Mouse (Mus musculus) gastrocnemius, postnatal 25 days (tissue): ENCODE results near the gene Aff3. TPM values are rescaled to one million over a fixed set of nuclear protein-coding genes. Genes with fewer than 3 reads are reported as not detected.

Experiments
- DNase-seq: peaks from one replicate; pipeline ENCODE4 v3.0.0; 2022
- total RNA-seq, 2 experiments: library from RNA; stranded (reverse); gene quantifications; 1 replicate in 1 of 2; 2 replicates in 1 of 2; pipeline ENCODE4 v1.2.3; 2021

Gene Aff3
- total RNA-seq, 2 experiments from 2014 or later, result 1.4 to 1.8 TPM

GRCm38 (mm10) chr1:38541536-38541935 is 123.2 kb downstream of the Aff3 start:
- DNase-seq, result no peak

DNA sequence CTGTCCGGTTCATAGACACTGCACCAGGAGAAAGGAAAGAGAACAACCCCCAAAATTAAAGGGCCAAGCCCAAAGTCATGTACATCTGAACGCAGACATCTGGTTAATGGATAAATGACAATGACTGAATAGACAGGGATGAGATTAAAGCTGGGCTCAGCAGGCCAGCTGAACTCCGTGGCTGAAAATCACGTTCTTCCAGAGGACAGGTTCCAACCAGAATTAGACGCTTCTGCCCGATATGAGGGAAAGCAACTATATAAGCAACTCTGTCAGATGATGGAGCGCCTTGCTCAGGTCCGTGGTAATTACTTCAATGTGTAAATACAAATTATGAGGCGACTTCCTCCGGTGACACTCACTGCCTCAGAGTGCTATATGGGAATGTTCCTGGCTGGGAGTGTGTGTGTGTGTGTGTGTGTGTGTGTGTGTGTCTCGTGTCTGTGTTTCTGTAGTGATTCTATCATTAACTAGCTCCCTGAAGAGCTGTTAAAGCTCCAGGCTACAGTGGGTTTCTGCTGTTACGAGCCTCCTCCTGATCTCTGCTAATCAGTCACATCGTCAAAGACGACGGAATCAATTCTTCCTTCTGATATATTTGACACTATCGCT is 127.7 kb downstream of the Aff3 start:
- no peak for DNase-seq

GRCm38 (mm10) chr1:38532581-38532980 is 132.2 kb downstream of the Aff3 start:
- DNase-seq, result no peak

- no peak for DNase-seq
Observed at GRCm38 (mm10) chr1:38528607-38529006, 136.1 kb downstream of the Aff3 start.

GRCm38 (mm10) chr1:38526568-38526967 is 138.2 kb downstream of the Aff3 start:
- DNase-seq, result no peak

GRCm38 (mm10) chr1:38521651-38522050 is 143.1 kb downstream of the Aff3 start:
- DNase-seq, result no peak

DNA sequence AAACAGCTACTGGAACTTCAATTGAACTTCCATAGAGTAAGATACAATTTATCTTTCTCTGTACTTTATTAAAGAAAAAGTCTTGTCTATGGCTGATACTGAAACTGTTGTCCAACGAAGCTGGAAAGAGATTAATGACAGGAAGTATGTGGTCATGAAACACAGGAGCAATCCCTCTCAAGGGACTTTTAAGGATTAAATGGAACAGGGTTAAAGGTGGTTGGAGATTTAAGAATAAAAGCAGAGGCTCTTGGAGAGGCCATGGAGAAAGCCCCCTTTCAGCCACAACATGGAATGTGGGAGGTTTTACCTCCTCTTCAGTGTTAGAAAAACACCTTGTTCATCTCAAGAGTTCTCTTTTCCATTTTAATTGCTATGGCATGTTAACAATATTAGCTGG is 148.5 kb downstream of the Aff3 start:
- no peak for DNase-seq

DNA sequence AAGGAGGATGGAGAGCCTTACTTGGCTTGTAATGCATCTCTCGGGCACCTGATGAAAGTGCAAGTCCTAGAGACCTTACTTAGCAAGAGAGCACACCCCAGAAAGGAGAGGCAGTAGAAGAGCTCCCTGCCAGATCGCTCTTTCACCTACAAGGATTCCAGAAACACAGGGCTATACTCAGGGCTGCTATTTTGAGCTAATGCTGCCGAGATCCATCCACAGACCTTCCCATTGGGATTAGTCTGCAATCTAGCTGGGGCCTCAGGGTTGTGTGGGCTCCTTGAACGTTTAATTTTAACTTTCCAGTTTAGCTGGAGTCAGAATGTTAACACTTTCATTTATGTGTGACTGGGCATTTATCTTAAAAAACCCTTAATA is 150.1 kb downstream of the Aff3 start:
- DNase-seq, result no peak

DNA sequence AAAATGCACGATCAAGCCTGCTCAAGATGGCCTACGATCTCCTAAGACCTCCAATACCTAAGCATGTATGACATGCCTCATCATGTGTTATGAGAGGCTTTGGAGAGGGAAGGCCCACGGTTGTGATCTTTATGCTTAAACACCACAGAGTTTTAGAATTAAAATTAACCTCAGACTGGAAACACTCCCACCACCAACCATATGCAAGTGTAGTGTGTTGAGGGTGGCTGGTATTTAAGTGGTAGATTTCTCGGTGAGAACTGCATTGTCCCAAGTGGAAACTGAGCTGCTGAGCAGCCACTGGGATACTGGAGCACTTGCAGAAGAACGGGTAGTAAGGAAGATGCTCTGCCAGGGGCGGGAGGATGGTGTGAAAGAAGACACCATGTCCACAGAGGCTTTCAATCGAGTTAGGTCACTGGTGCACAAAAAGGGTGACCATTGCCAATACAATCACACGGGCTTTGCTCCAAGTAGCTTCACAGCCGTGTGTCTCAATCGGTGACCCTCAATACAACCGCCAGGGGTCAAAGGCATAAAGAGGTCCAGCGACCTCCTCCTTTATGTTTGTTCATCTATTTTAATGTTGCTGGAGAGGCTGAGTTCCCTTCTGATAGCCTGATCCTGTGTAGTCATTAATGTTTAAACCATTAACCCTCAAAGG is 150.7 kb downstream of the Aff3 start:
- DNase-seq, result no peak

DNA sequence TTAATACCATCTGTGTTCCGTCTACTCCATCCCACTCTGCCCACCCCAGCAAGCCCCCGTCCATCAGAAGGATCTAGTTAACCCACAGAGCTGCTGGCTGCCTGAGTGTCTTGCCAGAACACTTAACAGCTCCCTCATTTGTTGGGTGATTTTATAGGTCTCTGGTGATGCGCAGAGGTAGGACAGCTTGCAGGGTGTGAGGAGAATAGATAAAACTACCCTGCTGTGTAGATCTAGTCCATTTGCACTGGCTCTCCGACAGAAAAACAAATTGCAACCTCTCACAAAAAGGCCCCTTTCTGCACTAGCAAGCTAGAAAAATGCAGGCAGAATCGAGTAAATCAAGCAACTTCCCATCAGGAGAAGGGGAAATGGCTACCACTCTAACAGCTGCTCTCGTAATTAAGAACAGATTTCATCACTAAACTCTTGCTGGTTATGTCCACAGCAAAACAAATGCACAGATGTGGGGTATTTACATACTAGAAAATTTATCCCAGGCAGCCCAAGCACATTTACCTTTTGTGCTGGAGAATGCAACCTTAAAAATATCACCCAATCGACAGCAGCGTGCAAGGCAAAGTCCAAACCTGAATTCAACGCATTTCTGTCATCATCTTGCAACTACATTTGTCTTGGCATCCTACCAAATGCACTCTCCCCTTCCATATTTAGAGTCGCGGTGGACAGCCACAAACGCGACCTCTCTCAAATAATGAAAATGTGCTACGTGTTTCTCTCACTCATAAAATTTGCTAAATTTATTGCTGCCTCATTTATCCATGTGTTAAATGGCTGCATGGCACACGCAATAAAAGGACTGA is 152.3 kb downstream of the Aff3 start:
- DNase-seq, result no peak

DNA sequence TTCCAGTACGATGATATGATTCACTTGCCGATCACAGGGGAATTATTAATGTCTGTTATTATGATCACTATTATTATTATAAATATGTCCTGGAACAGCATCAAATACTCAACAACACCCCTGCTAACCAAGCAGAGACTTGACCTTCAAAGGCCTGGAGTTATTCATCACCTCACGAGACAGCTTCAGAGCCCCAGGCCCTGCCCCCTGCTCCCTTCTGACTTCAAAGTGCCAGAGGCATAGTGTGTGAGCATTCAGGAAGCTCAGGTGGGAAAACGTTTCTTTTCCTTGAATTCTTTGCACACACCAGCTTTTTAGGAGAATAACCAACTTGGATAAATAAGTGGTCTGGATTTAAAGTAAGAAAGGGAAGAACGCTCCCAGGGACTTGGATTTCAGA is 153.7 kb downstream of the Aff3 start:
- no peak for DNase-seq

DNA sequence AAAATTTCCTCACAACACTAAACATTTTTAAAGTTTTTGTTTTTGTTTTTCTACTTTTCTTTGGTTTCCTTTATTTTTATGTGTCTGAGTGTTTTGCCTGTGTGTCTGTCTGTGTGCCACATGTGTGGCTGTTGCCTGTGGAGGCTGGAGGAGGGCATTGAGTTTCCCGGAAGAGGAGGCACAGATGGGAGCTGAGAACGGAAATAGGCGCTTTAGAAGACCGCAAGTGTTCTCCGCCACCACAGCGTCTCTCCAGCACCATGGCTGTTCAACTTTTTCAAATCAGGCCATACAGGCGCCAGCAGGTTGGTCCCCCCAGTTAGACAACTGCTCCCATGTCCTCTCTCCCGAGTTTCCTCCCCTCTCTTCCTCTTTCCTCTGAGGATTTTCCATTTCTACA is 155.5 kb downstream of the Aff3 start:
- DNase-seq, result no peak

DNA sequence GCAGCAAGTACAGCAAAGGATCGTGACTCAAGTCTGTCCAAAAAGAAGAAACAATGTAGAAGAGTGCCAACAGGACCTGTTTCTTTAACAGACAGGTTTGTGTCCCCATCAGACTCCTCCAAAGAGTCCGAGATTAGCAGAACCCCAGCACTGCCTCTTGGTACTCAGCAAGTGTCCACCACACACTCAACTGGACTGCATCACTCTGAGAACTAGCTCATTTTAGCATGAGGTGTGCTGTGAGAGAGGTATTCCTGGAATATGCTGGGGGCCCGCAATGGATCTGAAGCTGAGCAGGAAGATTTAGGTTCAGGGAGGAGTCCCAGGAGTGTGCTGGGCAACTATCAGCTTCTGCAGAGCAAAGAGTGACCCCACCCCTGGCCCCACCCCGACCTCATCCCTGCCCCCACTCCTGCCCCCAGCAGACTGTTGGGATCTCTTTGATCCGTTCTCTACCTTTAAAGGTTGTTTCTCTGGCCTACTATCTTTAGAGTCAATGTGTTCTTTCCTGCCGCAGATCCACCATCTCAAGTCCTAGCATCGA is 157.0 kb downstream of the Aff3 start:
- no peak for DNase-seq

DNA sequence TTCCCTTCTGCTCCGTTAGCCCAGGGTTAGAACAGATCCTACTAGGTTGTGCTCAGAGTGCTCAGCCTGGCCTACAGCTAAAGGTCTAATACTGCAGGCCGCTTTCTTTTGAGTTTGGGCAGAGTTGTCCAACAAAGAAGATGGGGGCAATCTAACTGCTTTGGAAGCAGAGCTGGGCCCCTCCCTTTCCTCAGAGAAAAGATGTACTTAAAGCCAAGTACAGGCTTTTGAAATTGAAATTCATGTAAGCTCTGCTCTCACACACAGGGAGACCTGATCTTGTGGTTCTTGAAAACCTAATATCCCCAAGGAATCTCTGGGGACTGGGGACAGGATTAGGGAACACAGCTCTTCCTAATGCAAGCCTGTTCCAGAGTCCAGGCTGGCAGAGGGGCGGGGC is 158.4 kb downstream of the Aff3 start:
- DNase-seq, result no peak

DNA sequence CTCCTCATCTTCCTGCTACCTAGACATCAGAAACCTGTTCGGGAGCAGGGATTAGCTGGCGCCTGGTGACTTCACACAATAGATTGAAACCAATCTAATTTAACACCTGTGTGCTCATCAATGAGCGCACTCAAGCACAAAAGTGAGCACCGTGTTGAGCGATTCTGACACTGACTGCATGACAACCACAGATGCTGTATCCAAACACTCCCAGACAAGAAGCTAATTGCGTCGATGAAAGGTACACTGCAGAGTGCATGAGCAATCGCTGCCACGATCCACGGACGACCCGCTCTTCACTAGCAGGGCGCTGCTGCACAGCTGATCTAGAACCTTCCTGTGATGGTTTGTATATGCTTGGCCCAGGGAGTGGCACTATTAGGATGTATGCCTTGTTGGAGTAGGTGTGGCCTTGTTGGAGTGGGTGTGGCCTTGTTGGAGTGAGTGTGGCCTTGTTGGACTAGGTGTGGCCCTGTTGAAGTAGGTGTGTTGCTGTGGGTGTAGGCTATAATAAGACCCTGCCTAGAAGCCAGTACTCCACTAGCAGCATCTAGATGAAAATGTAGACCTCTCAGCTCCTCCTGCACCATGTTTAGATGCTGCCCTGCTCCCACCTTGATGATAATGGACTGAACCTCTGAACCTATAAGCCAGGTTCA is 161.2 kb downstream of the Aff3 start:
- no peak for DNase-seq

- DNase-seq, result no peak
Observed at GRCm38 (mm10) chr1:38502797-38503196, 162.0 kb downstream of the Aff3 start.

GRCm38 (mm10) chr1:38501231-38501630 is 163.5 kb downstream of the Aff3 start:
- DNase-seq, result no peak

- no peak for DNase-seq
Observed at GRCm38 (mm10) chr1:38499500-38499899, 165.3 kb downstream of the Aff3 start.

GRCm38 (mm10) chr1:38497576-38497975 is 167.2 kb downstream of the Aff3 start:
- no peak for DNase-seq

- DNase-seq, result no peak
Observed at GRCm38 (mm10) chr1:38496886-38497528, 167.7 kb downstream of the Aff3 start.

GRCm38 (mm10) chr1:38495284-38495683 is 169.5 kb downstream of the Aff3 start:
- DNase-seq, result no peak

- DNase-seq, result no peak
Observed at GRCm38 (mm10) chr1:38489733-38490132, 175.0 kb downstream of the Aff3 start.
